Mouse (Mus musculus) neural tube, embryonic 10.5 days (tissue): ENCODE measurements at regions not wholly inside any gene's neighbourhood (a gene's known extent, or its start where the extent isn't known, plus 50 kb on each side); places are given as distances from the start of the nearest gene placed in this dataset.

Experiments used
- DNase-seq: peaks from one replicate; pipeline ENCODE4 v3.0.0-alpha.2; 2017; ENCODE audit warnings: low spot score; ENCODE audit errors: extremely low spot score

DNA sequence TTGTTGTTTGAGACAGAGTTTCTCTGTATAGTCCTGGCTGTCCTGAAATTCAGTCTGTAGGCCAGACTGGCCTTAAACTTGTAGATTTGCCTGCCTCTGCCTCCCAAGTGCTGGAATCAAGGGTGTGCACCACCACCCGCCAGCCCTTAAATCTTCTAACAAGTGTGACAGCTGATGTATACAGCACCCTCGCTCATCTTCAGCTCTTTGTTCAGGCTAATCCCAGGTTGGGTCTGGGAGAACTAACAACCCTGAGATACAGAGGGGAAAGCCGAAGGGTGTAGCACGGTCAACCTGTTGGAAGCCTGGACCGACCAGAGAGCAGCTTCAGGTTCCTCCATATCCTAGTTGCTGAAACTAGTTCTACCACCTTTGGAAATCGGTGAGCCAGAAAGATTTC lies 99.0 kb downstream of the Tmem30b start:
- no peak for DNase-seq

GRCm38 (mm10) chr12:73446148-73446547 lies 100.0 kb downstream of the Tmem30b start:
- DNase-seq = no peak

DNA sequence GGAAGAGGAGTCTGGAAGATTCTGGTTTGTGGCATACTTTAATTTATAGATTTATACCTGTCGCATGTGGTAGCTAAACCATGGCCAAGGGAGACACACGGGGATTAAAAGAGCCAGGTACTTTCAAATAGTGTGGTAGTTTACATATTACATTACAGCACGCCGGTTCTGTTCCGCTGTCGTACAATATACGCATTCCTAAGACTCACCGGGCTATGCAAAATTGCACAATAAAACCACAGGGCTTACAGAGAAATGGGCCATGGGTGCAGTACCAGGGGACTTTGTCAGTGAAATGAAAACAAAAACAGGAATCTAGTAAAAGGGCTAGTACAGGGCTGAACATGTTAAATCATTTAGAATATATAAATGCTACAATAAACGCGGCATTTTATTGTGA lies 100.6 kb downstream of the Tmem30b start:
- no peak for DNase-seq

- DNase-seq = no peak
These were observed 101.1 kb downstream of the Tmem30b start for GRCm38 (mm10) chr12:73445128-73445527.

- DNase-seq = no peak
These were observed 104.9 kb downstream of the Tmem30b start for GRCm38 (mm10) chr12:73441326-73441725.

DNA sequence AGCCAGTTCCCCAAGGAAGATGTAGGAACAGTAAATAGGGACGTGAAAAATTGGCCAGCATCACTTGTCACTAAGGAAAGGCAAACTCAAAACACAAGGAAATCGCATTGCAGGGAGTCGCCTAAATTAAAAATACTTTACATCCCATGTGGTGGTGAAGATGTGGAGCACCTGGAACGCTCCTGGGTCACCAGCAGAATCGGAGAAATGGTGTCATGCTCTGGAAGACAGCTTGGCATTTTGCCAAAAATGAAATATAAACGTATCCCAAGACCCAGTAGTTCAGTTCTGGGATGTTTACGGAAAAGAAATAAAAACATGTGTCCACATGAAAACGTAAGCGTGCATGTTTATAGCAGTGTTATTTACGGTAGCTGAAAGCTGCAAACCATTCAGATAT lies 111.5 kb downstream of the Tmem30b start:
- DNase-seq = no peak

DNA sequence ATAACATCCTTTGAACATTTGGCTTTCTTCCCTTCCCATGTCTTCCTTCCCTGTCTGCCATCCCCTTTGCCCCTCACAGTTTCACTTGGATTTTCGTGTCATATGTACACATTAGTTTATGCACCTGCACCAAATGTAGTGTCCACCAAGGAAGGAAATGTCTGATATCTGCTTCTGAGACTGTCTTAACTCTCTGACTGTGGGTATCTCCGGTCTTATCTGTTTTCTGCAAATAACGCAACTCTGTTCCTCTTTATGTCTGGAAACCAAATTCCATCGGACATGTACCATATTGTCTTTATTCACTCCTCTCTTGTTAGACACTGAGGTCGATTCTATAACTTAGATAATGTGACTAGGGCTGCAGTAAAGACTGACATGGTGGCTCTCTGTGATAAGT lies 113.6 kb downstream of the Tmem30b start:
- no peak for DNase-seq

DNA sequence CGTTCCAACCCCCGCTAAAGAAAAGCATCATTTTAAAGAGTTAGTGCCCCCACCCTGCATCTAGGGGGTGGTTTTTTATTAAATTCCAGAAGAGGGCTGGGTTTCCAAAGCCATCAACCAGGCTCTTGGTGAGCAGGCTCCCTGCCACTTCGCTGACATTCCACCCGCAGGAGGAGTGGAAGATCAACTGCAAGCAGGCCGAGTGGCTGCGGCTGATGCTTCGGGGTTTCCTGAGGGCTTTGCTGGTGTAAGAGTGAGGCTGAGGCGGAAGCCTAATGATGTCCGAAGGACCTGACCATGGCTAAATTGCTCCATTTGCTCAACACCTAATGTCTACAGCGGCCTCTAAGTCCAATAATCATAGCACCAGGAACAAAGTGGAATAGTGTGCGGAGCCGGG lies 118.0 kb downstream of the Tmem30b start:
- DNase-seq = no peak

- DNase-seq = no peak
These were observed 121.4 kb downstream of the Tmem30b start for GRCm38 (mm10) chr12:73424814-73425213.

- DNase-seq = no peak
These were observed 129.1 kb downstream of the Tmem30b start for GRCm38 (mm10) chr12:73417101-73417500.

DNA sequence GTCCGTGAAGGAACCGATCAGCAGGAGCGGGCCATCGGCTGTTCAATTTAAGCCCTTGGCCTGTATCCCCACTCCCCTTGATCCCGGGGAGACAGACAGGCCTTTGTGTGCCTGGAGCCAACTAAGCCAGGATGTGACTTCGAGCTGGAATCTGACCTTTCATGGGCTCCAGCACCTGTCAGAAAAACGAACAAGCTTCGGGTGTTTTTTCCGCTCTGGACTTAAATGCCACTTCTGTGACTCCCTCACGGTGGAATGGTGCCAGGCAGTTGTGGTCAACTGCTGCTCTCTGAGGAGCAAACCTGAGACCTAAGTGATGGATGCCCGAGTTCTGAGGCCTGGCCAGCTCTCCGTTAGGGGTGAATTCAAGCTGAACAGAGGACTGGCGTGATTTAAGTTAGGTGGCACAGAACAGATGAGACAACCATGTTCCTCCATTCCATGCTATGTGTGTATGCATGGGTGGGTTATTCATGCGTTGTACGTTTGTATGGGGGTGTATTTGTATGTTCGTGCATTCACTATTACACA lies 129.8 kb downstream of the Tmem30b start:
- DNase-seq = no peak

DNA sequence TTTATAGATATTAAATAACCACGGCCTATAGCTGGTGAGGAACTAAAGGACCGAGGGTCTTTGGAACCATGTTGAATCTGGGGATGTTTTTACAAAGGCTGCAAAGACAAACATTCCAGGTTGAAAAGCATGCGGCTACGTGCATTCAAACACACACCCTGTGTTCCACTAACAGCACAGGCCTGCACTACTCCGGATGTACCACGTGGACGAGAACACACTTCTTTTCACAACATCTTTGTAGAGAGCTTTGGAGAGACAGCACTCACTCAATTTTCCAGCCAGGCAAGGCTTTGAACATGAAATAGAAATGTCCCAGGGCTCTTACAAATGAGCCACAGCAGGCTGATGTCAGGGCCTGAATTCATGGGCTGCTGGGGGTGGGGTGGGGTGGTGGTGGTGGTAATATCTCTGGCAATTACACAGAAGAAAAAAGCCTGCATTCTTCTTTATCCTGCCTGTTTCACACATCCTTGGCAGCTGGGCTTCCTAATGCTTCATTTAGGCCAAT lies 129.3 kb downstream of the Slc38a6 start:
- no peak for DNase-seq

DNA sequence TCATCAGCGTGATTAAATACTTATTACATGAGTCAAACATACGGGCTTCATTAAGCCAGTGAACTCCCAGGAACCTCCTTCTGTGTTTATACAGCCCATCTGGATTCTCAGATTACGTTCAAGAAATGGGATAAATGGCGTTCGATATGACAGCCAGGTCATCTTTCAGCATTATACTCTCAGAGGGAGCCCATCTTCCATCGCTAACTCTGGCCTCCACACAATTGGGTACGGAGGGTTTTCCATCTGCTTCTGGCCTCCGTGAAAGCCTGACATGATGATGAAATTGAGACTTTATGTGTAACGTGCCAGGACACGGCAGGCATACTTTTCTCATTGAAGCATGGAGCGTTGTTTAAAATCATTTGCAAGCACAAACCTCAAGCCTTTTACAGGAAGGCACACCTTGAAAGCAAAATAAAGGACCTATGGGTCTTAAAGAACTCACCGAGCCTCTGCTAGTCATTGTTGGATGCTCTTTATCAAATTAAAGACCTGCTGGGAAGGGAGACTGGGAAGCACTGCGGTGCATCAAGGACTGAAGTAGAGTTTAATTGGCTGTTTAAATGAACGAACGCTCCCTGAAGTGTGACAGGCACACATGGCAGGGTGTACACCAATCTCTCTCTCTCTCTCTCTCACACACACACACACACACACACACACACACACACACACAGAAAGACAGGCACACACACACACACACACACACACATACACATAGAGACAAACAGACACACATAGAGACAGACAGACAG lies 127.0 kb downstream of the Slc38a6 start:
- DNase-seq = no peak

- no peak for DNase-seq
These were observed 125.9 kb downstream of the Slc38a6 start for GRCm38 (mm10) chr12:73412500-73412899.

GRCm38 (mm10) chr12:73410924-73411323 lies 124.3 kb downstream of the Slc38a6 start:
- no peak for DNase-seq

- no peak for DNase-seq
These were observed 123.0 kb downstream of the Slc38a6 start for GRCm38 (mm10) chr12:73409481-73410085.

DNA sequence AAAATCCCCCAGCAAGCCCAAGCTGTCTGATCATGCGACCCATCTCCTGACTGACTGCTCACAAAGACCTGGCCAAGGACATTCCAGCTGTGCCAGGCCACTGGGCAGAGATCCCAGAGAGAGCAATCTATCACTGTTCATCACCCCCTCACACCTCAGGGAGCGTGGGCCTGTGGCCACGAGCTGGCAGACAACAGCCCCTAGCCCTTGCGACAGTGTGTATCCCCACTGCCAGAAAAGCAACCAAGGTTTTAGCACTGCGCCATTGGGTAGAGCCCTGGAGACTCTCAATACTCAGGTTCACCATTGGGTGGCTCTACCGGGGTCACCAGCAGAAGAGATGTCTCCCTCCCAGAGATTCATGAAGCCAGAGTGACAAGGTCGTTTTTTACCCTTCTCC lies 122.0 kb downstream of the Slc38a6 start:
- DNase-seq = no peak

GRCm38 (mm10) chr12:73408165-73408564 lies 121.6 kb downstream of the Slc38a6 start:
- DNase-seq = no peak

DNA sequence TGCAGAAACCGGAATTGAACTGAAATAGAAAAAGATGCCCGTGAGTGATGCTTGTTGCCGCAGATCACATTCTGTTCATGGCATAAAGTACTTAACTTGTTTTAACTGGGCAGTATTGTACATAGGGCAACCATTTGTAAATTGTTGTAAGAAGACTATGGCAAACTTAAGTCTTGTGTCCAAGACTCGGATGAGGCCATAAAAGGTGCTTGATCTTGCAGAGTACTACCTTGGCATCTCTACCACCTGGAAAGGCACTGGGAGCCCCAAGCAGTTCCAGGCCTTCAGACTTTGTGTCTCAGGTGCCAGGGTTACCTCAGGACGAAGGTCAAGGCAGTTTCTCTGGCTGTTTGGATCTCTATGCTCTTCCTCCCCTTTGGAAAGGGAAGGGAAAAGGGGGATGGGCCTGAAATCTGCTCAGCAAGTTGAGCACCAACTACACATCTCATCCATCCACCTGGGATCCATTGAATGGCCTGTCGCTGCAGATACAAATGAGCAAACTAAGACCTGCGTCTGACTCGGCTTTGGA lies 120.0 kb downstream of the Slc38a6 start:
- DNase-seq = no peak

DNA sequence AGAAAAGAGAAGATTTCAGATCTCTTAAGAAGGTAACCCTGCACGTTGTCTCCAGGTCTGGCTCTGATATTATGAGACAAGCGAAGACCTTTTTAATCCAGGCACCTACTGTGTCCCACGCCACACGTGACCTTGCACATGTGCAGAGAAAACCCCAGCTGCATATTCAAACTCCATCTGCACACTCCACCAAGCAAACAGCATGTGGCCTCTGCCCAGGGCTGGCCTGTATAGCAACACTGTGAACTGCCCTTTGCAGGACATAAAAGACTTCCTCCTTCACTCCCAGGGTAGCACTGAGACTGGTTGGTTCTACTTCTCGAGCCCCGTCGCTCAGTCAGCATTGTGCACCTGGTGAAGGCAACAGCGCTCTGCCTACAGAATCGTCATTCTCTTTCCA lies 119.0 kb downstream of the Slc38a6 start:
- no peak for DNase-seq

DNA sequence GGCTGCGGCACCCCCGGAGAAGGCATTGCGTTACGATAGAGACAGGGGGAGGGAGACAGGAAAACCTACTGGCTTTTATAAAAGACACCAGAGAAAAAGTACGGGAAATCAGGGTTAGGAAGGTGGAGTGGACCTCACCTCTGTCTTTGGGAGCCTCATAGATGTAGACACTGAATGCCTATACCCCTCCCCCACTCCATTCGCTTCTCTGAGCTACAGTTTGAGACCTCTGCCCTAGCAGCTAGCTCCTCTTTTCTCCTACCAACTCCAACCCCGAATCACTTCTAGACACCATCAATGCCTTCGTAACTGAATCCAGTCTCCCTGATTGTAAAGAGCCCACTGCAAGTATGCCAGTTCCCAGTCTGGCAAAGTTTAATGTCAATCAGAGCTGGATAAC lies 118.5 kb downstream of the Slc38a6 start:
- DNase-seq = no peak

DNA sequence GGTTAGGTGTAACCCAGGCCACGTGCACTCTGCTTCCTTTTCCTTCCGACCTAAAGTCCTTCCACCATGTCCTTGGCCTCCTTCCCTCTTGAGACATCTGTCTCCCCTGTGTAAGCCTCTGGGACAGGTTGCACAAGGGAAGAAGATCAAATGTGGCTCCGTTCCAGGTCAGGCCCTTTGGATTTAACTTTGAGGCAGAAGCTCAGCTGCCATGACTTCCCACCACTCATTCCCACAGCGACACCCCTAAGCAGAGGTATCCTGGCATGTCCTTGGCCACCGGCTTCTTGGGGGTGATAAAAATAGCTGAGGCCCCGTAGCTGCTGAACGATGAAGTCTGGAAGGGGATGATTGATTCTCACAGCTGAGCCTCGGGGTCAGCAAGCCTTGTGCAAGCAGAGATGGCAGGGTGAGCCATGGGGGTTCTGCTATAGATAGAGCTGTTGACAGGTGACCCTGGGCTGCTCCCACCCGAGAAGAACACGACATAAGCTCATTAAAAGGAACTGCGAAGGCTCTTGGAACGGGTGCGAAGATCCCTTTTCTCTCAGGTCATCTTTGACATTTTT lies 117.4 kb downstream of the Slc38a6 start:
- DNase-seq = no peak
